Mouse (Mus musculus): Measurements from ENCODE around the gene Irx3.

Irx3 gene

DNA sequence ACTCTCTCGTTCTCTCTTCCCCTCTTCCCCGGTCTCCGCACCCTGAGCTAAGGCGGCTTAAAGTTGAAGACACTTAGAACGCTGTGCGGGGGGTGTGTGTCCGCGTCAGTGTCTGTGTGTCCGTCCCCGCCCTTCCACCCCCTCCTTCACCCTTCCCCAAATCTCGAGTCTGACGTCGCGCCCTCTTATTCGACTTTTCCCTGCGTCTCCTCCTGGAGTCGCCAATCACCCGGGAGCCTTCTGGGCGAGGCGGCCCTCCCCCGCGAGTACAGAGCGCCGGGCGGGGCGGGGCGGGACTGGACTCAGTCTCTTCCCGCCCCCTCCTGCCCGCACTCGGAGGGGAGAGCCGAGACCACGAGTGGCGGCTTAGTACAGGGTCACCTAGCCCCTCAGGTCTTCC, at the start of gene Irx3:
Gene Irx3, minus strand, starts transcription at position 229 of the 400 bp plus-strand sequence.
- DNase-seq, result no peak

GRCm38 (mm10) chr8:91851359-91851758, 49.5 kb upstream of the Irx3 start:
- DNase-seq, result no peak

- no peak for DNase-seq
Measured at GRCm38 (mm10) chr8:91849984-91850383, 48.1 kb upstream of the Irx3 start.

- no peak for DNase-seq
Measured at GRCm38 (mm10) chr8:91849529-91849928, 47.7 kb upstream of the Irx3 start.

DNA sequence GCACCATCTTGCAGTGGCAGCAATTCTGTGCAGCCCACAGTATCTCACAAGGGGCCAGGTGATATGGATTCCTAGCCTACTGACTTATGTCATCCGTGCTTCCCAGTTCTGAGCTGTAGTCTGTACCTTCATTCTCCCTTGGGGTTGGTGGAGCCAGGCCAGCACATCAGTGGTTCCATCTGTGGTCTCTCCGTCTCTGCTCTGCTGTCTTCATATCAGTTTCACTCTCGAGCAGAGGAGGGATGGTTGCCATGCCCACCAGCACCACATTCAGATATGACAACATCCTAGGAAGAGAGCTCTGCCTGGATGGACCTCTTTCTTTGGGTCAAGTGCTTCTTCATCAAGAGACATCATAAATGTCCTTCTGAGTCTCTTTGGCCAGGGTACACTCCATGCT, 43.8 kb upstream of the Irx3 start:
- no peak for DNase-seq

- no peak for DNase-seq
Measured at GRCm38 (mm10) chr8:91837131-91837530, 35.3 kb upstream of the Irx3 start.

DNA sequence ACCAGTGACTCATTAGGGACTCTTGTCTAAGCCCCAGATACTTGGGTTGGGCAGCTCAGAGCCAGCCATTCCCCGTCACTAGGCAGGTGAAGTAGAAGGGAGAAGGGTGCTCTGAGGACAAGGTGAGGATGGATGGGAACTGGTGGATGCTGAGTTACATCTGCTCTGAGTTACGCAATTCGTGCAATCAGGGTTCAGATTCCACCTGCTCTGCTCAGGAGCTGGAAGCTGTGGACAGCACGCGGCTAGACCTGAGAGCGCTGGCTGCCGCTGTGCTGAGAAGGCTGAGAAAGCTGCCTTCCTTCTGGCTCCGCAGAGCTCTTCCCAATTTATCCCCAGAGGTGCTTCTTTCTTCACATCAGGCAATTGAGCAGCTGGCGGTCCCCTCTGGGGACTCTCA, 34.8 kb upstream of the Irx3 start:
- no peak for DNase-seq

- no peak for DNase-seq
Measured at GRCm38 (mm10) chr8:91827661-91828060, 25.8 kb upstream of the Irx3 start.

DNA sequence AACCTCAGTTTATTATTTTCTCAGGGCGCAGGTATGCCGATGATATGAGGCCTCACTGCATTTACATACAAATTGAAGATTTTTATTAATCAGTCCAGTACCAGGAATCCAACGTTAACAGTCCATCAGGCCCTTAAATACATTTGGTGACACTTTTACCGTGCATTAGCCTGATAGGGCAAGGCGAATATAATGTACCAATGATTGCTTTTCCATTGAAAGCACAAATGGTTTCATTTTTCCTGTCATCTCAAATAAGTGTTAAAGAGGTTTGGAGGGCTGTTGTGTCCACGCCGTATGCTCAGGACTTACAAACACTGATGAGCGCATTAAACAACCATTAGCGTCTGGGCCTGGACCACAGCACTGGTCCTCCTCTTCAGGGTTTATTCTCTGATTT, 25.3 kb upstream of the Irx3 start:
- DNase-seq, result no peak

DNA sequence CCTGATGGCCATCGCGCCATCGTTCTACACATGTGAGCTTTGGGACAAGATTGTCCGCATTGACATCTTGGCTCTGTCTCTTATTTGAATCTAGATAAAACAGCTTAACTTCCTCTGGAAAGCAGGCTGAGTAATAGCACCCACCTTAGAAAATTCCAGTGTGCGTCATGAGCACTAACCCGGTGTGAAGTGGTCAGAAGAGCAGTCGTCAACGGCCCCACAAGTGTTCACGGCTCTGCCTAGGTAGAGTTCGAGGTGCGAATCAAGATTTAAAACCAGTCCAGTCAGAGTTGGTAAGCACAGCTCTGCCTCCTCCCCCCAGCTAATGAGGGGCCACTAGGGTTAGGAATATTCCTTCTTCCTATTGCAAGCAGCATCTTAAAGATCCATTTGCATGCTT, 21.5 kb upstream of the Irx3 start:
- DNase-seq, result no peak

GRCm38 (mm10) chr8:91822746-91823145, 20.9 kb upstream of the Irx3 start:
- no peak for DNase-seq

GRCm38 (mm10) chr8:91821976-91822375, 20.1 kb upstream of the Irx3 start:
- no peak for DNase-seq

DNA sequence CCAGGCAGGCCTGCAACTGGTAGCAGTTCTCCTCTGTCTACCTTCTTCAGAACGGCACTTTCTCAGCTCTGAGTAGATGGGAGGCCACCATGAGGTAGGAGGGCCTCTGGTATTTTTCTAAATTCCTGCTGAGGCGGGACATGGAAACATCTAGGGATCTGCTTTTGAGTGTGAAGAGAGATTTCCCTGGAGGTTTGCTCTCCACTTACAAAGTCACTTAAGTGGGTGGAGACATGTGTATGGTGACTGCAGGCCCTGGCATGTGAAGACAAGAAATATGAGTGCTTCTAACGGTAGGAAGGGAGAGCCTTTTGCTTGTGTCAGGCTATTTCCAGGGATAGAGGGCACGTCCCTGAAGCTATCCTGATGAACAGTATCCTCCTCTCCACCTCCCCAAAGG, 17.9 kb upstream of the Irx3 start:
- DNase-seq, result no peak

- DNase-seq, result no peak
Measured at GRCm38 (mm10) chr8:91818784-91819183, 16.9 kb upstream of the Irx3 start.

- no peak for DNase-seq
Measured at GRCm38 (mm10) chr8:91814106-91814505, 12.2 kb upstream of the Irx3 start.

DNA sequence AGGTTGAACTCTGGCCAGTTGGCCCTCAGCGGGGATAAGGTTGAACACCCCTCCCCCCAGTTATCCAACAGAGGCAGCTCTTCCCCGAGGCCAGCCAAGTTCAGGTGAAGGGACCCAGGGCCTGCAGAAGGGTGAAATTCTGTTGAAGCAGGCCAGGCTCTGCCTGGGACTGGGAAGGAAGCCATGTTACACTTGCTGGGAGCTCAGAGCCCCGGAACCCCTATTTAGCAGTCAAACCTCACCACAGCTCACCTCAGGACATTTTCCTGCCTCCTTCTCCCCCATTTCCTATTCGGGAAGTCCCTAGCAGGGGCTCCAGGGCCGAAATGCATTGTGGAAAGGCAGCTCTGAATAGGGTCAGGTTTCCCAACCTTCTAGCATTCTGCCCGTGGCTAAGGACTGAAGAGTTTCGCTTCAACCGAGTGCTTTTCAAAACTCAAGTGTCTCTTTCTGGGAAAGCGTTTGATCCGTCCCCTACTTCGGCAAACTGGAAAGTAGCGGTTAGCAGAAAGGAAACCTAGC, 4.9 kb upstream of the Irx3 start:
- no peak for DNase-seq

GRCm38 (mm10) chr8:91806084-91806719, 4.3 kb upstream of the Irx3 start:
- DNase-seq, result no peak

DNA sequence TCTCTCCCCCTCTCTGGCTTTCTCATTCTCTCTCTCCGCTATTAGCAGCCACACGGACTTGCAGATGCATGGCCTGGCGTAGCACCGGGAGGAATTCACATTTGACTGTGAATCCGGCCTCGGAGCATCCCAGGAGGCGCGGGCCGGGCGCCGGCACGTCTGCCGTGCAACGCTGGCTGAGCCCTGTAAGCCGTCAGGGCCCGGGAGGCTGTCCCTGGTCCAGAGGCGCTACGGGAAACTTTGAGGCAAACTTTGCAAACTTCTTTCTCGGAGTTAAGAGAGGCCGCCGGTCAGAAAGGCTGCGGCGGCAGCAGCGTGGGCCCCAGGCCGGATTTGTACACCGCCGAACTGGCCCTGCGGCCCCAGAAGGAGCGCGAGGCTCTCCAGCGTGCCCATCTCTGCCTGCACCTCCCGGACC, 3.4 kb upstream of the Irx3 start:
- no peak for DNase-seq

DNA sequence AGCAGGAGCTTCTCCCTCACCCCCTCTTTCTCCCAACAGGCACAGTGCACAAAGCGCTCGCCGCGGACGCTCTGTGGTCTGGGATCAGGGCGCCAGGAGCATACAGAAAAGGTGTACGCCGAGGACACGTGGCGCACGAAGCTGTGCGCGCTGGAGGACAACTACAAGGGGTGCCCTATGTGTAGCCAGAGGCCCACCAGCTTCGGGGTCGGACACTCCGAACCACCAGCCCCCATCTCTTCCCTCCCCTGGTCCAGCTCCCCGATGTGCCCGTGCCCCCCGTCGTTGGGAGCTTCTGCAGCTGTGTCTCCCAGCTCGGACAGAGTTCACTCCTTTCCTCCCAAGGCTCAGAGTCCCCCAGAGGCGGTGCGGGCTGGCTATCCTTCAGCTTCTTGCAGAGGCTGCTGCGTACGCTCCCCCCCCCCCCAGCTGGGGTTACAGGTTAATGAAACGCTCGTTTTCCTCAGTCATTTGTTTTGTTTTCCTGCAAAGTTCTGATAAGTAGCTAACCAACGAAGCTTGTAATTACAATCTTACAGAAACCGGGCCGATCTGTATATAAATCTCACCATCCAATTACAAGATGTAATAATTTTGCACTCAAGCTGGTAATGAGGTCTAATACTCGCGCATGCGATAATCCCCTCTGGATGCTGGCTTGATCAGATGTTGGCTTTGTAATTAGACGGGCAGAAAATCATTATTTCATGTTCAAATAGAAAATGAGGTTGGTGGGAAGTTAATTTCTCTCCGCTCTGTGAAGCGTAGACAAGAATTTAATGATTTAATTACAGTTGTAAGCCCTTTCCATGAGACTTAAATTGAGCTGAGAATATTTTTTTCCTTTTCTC, 2.8 kb upstream of the Irx3 start:
- no peak for DNase-seq

DNA sequence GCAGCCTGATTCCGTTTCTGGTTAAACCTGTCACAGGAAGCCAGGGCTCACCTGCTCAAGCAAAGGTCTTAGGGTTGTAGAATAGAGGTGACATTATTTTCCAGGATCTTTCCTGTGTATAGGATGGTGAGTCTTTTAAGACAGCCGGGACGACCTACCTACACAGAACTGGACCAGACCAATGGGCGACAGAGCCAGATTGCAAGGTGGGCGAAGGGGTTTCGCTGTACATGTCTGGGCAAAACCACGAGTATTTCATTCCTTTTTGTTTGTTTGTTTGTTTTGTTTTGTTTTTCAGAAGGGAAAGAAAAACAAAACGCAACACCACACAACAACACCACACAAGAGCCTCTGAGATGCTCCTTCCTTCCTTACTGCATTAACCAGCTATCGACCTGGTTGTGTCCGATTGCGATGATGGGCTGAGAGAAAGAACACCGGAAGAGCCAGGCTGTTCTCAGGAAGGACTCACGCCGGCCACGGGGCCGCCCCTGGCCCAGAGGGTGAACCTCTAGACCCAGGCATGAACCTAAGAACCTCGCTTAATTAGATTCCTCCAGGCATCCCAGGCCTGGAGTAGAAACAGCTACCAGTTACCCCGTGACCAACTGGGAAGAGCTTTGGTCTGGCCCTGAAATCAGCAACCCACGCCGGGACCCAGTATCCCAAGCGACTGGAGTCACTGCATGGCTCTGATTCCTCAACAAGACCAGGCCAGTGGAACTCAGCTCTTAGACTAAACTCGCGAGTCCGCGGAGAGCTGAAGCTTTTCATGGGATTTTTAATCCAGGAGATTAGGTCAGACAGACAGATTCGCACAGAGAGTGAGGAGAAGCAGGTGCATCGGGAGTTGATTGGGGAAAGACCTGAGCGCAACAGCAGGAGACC, 1.9 kb upstream of the Irx3 start:
- DNase-seq, result no peak

DNA sequence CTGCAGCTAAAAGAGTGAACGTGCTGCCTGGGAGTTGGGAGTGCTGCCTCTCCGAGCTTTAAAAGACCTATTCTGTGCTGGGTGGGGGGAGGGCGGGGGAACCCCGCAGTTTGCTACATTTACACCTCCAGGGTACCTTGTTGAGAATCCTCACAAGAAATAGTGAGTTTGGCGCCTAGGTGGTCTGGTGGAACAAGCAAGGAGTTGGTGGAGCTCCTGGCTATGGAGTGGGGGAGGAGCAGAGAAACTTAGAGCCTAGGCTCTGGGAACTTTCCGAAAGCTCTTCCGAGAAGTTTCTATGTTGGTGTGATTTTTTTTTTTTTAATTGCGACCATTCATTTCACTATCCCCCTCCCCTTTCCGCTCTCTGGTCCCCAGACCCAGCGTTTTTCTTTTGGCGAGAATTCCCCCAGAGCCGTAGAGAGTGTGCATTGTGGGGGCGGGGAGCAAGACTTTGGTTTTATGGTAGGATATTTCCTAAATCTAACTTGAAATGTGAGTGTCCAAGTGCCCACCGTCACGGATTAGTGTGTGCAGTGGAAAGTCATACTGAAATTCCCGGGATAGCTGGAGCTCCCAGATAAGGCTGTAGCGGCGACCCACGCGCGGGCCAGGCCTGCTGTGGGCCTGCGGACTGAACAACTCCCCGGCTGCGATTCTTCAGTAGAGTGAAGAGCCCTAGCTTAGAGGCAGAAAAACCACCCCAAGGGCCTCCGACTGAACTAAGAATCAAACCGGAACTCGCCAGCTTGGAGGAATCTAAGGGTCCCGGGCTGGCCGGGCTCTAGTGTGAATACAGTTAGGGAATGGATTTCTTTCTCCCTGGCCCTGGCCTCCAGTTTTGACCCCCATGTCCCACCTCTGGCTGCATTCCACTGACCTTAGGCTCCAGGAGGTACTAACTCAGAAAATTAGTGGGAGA, 795 bp upstream of the Irx3 start:
- DNase-seq, result no peak

DNA sequence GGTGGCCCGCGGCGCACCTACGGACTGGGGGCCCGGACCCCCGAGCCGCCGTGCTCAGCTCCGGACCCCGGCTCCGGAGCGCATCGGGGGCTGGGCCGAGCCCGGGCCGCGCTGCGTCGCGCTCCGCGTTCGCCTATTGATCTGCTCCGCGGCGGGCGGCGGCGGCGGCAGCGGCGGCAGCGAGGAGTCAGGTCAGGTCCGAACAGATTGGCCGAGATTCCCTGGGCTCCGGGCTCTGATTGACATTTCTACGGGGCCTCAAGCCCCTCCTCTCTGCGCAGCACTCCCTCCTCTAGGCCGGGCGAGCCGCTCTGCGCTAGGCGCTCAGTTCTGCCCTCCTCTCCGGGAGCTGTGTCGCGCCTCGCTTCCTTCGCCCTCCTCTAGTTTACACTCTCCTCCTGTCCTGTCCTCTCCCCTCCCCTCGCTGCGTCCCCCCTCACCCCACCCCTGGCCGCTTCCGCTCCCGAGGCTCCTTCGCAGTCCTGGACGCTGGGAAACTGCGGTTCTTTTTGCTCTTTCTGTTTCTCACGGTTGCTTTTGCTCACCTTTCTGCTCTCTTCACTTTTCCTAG, 541 bp downstream of the Irx3 start:
- no peak for DNase-seq

Measured in right cerebral cortex, adult 18-20 months (tissue).